Mouse (Mus musculus): ENCODE results near the gene Pnrc2. TPM values are rescaled to one million over a fixed set of nuclear protein-coding genes. Genes with fewer than 3 reads are reported as not detected.
A peak's percentile ranks its signal among the peaks of the same experiment; 100 is the strongest.

The Pnrc2 gene
- polyA plus RNA-seq (2012; rRNA removed): 13.6 and 21.0 TPM in 2 replicates

DNA sequence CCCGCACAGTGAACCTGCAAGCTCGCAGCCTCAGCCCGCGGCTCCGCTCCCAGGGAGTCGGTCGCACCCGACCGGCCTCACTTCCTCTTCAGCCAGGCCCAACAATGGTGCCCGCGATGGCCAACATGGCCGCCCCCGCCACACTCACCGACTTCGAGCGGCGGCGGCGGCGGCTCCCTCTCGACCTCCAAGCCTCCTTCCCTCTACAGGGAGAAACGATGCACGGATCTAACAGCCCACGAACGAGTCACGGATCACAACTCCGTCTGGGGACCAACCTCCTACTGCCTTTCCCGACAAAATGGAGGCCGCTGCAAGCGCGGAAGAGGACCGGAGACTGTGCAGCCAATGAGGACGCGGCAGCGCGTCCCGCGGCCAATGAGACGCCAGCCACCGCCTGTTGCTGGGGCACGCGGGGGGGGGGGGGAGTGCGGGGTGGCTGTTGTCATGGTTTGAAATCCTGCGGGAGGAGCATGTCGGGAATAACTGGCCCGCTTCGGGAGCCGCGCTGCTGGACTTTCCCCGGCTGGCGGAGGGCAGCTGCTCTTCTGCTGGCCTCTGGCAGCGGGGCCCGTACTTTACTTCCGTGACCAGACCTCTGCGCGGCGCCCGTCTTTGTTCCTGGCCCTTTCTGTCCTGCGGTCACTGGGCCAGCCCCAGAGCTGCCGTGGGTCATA lies at the start of gene Pnrc2:
Gene Pnrc2 (minus strand): TSS at position 325 of the 677 bp plus-strand sequence.
- Histone ChIP-seq H3K4me3 (replicated peaks; ENCODE audit: extremely low read depth, low read depth, low read length) (peak within 1 kb of the TSS; percentile 84), H3K4me1 (ENCODE audit: control insufficient read depth, insufficient read depth, low read length) (peaks cover 36% of the 10 kb centered on the region)
- under 1% methylated on average over 60 of the region's 60 CpGs for WGBS
- TF ChIP-seq POLR2A (IDR thresholded peaks at IDR 0.05; ENCODE audit: borderline replicate concordance, extremely low read depth, low read depth, low read length) (peak; percentile 93), CTCF (IDR thresholded peaks at IDR 0.05; ENCODE audit: insufficient read depth, low read length) (no peak)
- peak; percentile 94 for DNase-seq

DNA sequence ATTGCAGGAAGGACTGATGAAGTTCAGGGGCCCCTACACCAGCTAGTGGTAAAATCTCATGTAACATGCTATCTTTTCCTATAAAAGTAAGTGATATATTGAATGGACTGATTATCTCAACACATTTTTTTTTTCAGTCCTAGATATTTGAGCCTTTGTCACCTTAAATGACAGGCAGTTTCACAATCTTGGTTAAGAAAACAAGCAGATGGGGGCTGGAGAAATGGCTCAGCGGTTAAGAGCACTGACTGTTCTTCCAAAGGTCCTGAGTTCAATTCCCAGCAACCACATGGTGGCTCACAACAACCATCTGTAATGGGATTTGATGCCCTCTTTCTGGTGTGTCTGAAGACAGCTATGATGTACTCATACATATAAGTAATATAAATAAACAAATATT lies 48.5 kb upstream of the Pnrc2 start:
- TF ChIP-seq POLR2A (IDR thresholded peaks at IDR 0.05; ENCODE audit: borderline replicate concordance, extremely low read depth, low read depth, low read length) (no peak), CTCF (IDR thresholded peaks at IDR 0.05; ENCODE audit: insufficient read depth, low read length) (no peak)
- Histone ChIP-seq H3K4me1 (ENCODE audit: control insufficient read depth, insufficient read depth, low read length) (peaks cover 8% of the 10 kb centered on the region; the same call in 1 of the 2 replicates), H3K4me3 (replicated peaks; ENCODE audit: extremely low read depth, low read depth, low read length) (no peak overlapping the region)
- 78% methylated on average over 1 of the region's 1 CpGs for WGBS
- no peak for DNase-seq

DNA sequence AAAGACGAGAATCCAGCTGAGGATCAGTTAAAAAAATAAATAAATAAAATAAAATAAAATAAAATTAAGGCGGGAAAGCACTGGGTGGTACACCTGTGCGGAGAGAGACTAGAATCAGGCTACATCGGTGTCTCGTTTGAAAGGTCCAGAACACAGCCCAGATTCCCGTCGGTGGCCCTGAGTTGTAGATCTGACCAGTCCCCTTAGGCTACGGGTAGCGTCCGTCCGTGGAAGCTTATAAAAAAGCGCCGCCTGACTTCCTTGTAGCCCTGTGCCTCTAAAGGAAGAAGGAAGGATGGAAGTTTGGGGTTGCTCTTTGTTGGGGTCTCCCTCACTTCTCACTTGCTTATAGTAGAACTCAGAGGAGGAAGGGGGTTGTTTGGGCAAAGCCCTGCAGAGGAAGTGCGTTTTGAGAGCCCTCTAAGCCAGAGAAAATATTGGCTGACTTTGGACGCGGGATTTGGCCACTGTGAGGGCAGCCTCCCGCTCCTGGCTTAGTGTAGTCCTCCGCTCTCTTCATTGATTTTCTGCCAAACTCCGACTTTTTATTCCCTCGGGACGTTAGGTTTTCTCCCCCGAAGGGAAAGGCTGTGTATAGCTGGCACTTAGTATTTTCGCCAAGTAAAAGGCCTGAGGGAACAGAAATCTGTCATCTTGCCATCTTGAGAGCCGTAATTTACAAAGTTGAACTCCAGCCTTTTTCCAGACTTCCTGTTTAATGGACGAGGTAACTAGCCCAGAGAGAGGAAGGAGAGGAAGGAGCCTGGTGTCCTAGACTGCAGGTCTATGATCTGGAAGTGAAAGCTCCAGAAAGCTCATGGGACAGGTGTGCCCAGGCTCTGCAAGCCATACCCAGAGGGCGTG lies 47.8 kb upstream of the Pnrc2 start:
- WGBS: 3% methylated on average over 26 of the region's 26 CpGs
- TF ChIP-seq CTCF (IDR thresholded peaks at IDR 0.05; ENCODE audit: insufficient read depth, low read length): no peak
- no peak for TF ChIP-seq POLR2A (IDR thresholded peaks at IDR 0.05; ENCODE audit: borderline replicate concordance, extremely low read depth, low read depth, low read length)
- Histone ChIP-seq H3K4me3 (replicated peaks; ENCODE audit: extremely low read depth, low read depth, low read length) (peak overlapping the region; percentile 65), H3K4me1 (ENCODE audit: control insufficient read depth, insufficient read depth, low read length) (peaks cover 8% of the 10 kb centered on the region; the same call in 1 of the 2 replicates)
- peak; percentile 37 for DNase-seq

DNA sequence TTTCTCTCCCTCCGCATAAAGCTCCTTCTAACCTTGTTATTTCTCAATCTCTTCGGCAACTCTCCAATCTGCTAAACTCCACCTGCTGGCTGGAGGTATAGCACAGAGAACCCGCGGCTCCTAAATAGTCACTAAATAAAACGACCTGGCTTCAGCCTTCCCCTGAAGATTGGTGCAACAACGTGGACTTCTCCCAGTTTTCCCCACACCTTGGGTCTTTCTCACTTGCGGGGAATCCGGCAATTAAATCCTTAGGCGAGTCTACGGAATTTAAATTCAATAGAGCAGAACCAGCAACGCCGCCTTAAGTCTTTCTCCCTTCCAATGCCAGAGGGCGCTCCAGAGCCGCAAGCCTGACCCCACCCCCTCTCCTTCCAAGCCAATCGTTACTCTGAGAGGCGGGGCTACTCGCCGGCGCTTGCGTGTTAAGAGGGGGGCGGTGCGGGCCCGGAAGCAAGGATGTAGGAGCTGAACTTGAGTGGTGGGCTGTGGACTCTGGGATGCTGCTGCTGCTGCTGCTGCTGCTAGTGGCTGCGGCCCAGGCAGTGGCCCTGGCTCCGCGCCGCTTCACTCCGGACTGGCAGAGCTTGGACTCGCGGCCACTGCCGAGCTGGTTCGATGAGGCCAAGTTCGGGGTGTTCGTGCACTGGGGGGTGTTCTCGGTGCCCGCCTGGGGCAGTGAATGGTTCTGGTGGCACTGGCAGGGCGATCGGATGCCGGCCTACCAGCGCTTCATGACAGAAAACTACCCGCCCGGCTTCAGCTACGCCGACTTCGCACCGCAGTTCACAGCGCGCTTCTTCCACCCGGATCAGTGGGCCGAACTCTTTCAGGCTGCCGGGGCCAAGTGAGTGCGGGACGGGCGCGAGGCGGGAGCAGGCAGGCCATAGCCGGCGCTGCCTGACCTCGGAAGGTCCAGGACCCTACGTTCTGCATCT lies 46.9 kb upstream of the Pnrc2 start, which contains the start of gene Fuca1:
Gene Fuca1 (plus strand): TSS at position 432 of the 938 bp plus-strand sequence.
- peaks cover 8% of the 10 kb centered on the region; the same call in 1 of the 2 replicates for H3K4me1 ChIP-seq (ENCODE audit: control insufficient read depth, insufficient read depth, low read length)
- WGBS: under 1% methylated on average over 60 of the region's 60 CpGs
- DNase-seq: peak; percentile 96
- peak within 1 kb of the TSS; percentile 65 for H3K4me3 ChIP-seq (replicated peaks; ENCODE audit: extremely low read depth, low read depth, low read length)
- TF ChIP-seq POLR2A (IDR thresholded peaks at IDR 0.05; ENCODE audit: borderline replicate concordance, extremely low read depth, low read depth, low read length) (peak; percentile 69; the same call in 1 of the 2 replicates), CTCF (IDR thresholded peaks at IDR 0.05; ENCODE audit: insufficient read depth, low read length) (peak; percentile 57)

DNA sequence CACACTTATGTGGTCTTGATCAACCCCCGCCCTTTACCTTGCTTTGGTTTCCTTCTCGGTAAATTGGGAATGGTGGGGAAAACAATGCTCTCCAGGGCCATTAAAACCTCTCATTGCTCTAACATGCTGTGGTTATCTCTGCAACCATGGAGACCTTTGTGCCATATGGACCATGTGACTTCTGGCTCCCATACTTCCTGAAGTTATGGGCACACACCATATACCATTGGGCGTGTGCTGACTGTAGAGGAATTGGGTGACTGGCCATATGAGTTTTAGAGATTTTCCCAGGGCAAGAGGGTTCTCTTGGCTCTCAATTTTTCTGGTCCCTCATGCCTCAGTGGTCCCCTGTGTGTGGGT lies 45.6 kb upstream of the Pnrc2 start:
- 72% methylated on average over 3 of the region's 3 CpGs for WGBS
- DNase-seq: no peak
- TF ChIP-seq POLR2A (IDR thresholded peaks at IDR 0.05; ENCODE audit: borderline replicate concordance, extremely low read depth, low read depth, low read length): no peak
- no peak for TF ChIP-seq CTCF (IDR thresholded peaks at IDR 0.05; ENCODE audit: insufficient read depth, low read length)
- no peak overlapping the region for H3K4me3 ChIP-seq (replicated peaks; ENCODE audit: extremely low read depth, low read depth, low read length)
- peaks cover 8% of the 10 kb centered on the region; the same call in 1 of the 2 replicates for H3K4me1 ChIP-seq (ENCODE audit: control insufficient read depth, insufficient read depth, low read length)

DNA sequence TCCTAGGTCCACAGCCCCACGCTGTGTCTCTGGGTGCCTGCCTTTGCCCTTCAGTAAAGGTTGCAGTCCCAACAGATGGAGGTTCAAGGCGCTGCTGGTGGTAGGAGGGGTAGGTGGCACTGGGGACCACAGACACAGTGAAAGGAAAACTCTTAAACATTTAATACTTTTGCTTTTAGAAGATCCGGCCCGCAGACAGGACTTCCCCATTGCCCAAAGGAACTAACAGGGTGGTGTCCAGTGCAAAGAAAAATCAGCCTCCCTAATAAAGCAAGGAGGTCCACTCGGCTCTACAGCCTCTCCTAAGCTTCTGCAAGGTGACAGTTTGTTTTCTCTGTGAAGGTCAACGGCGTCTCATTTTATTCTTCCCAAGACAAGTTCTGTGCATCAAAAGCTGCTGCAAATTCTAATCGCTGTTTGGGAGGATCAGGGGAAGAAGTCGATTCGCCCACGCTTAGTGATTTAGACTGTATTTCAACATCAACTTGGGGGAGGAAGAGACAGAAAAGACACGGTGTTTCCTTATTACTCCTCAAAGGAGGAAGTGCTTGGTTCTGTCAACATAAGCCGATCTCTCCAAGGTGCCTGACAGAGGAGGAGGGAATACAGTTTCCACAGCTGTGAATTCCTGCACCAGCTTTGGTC lies 45.1 kb upstream of the Pnrc2 start:
- no peak for DNase-seq
- TF ChIP-seq POLR2A (IDR thresholded peaks at IDR 0.05; ENCODE audit: borderline replicate concordance, extremely low read depth, low read depth, low read length): no peak
- TF ChIP-seq CTCF (IDR thresholded peaks at IDR 0.05; ENCODE audit: insufficient read depth, low read length): no peak
- Histone ChIP-seq H3K4me1 (ENCODE audit: control insufficient read depth, insufficient read depth, low read length) (peaks cover 8% of the 10 kb centered on the region; the same call in 1 of the 2 replicates), H3K4me3 (replicated peaks; ENCODE audit: extremely low read depth, low read depth, low read length) (no peak overlapping the region)
- 61% methylated on average over 13 of the region's 13 CpGs for WGBS

DNA sequence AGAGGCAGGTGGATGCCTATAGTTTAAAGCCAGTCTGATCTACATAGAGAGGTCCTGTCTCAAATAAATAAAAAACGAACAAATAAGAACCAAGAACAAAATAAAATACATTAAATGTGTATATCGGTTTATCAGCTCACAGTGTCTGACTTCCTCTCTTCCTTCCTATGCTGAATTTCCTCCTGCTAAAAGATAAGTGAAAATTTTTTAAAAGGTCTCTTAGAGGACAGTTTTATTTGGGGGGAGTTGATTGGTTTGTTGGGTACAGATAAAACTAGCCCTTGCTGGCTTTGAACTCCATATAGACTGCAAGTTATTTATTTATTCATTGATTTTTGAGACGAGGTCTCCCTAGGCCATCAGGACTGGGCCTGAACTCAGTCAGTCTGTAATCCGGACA lies 39.8 kb upstream of the Pnrc2 start:
- 53% methylated on average over 4 of the region's 4 CpGs for WGBS
- TF ChIP-seq CTCF (IDR thresholded peaks at IDR 0.05; ENCODE audit: insufficient read depth, low read length) (no peak), POLR2A (IDR thresholded peaks at IDR 0.05; ENCODE audit: borderline replicate concordance, extremely low read depth, low read depth, low read length) (no peak)
- H3K4me3 ChIP-seq (replicated peaks; ENCODE audit: extremely low read depth, low read depth, low read length): no peak overlapping the region
- DNase-seq: no peak
- H3K4me1 ChIP-seq (ENCODE audit: control insufficient read depth, insufficient read depth, low read length): peaks cover 4% of the 10 kb centered on the region; the same call in 1 of the 2 replicates

DNA sequence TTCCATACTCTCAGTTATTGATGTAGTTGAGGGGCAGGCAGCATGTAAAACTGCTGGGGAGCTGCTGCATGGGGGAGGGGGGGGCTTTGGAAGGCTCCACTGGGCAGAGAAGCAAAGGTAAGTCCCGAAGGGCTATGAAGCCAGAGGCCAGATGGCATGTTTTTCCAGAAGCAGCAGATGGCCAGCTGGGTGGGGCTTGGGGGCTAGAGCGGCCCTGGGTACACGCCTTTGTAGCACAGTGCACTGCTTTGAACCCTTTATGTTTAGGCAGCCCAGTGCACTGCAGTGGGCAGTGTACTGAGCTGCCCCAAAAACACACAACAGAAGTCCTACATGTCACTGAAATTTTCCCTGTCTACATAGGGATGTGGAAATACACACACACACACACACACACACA lies 39.2 kb upstream of the Pnrc2 start:
- no peak overlapping the region for H3K4me3 ChIP-seq (replicated peaks; ENCODE audit: extremely low read depth, low read depth, low read length)
- WGBS: 36% methylated on average over 3 of the region's 3 CpGs
- no peak for TF ChIP-seq CTCF (IDR thresholded peaks at IDR 0.05; ENCODE audit: insufficient read depth, low read length)
- TF ChIP-seq POLR2A (IDR thresholded peaks at IDR 0.05; ENCODE audit: borderline replicate concordance, extremely low read depth, low read depth, low read length): no peak
- DNase-seq: no peak
- peaks cover 4% of the 10 kb centered on the region; the same call in 1 of the 2 replicates for H3K4me1 ChIP-seq (ENCODE audit: control insufficient read depth, insufficient read depth, low read length)

All from lung, adult 2 months (tissue).